Mouse (Mus musculus) left cerebral cortex, postnatal 4 days (tissue): ENCODE data around the gene Atrnl1. TPM values are rescaled to one million over a fixed set of nuclear protein-coding genes. Genes with fewer than 3 reads are reported as not detected.

ENCODE experiments used
- DNase-seq: peaks from one replicate; pipeline ENCODE4 v3.0.0-alpha.2; 2022
- intact Hi-C: fragments of 180-260 bp; cut with DNase I; formaldehyde crosslinking; loops from one replicate; pipeline ENCODE4 v1.15.1; 2025
- total RNA-seq, 2 experiments: library from RNA; stranded (reverse); gene quantifications; 2 replicates each; pipeline ENCODE4 v1.2.3; 2021

Atrnl1 gene
- total RNA-seq, 2 experiments from 2014 or later, result 79.5 to 86.2 TPM

DNA sequence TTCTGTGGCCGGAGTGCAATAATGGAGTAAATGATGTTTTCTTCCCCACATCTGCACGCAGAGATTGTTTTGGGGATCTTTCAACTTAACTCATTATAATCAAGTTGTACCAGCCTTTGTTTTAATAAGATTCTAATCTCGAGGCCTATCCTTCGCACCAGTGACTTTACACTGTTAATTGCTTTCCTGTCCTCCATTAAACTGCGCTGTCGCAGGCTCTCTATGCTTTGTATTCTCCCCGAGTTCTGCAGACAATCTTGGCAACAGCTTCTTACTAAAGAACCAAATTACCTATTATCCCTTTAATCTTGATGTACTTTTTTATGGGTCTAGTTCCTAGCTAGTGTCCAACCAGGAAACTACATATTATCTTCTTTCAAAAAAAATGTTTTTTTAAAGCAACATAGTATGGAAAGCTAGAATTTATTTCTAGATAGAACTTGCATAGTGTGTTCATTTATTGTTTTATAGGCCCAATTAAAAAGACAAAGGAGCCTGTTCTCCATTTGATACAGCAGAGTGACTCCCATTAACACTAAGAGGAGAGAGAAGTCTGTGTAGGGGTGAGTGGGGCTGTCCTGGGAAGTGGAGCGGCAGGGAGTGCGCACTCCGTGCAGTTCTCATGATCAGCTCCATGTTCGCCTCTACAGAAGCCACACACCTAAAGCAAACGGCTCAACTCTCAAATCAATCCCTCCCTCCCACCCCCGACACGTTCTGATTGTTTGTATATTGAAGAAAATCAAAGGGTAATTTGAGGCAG is 484.1 kb downstream of the Atrnl1 start:
- intact Hi-C loops, result no loop called here
- DNase-seq, result no peak

GRCm38 (mm10) chr19:58095776-58096175 is 484.9 kb downstream of the Atrnl1 start:
- DNase-seq, result no peak
- intact Hi-C loops, result no loop called here

- DNase-seq, result no peak
- intact Hi-C loops, result no loop called here
Observed at GRCm38 (mm10) chr19:58097195-58097594, 486.4 kb downstream of the Atrnl1 start.

DNA sequence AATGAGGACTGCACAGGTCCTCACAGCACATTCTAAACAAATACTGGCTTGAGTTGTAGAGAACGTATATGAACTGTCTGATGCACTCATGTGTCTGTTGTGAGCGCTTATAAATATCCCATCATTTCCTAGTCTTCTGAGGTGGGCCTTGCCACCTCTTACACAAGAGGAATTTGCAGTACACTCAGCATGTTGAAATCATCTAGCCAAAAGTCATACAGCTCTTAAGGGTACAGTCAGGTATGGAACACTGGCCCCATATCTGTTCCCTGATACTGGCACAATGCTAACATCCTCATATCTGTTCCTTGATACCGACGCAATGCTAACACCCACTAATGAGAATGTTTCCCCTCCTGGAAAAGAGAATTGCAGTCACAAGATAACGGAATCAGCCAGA is 488.7 kb downstream of the Atrnl1 start:
- intact Hi-C loops, result no loop called here
- DNase-seq, result no peak

DNA sequence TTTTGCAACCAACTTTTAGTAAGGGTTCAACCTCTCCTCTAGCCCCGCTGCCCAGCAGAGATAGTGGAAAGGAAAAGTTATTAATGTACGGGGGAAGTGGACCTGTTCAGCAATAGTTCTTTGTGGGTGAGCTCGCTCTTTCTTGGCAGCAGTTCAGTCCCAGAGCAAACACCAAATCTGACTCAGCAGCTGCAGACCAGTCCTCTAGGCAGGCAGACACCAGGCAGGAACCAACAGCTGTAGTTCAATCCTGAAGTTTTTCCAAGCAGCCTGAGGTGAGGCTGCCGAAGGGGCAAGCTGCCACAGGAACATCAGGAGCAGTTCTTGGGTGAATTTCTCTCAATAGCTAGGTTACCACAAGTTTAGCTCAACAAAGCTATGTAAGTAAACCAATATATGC is 489.5 kb downstream of the Atrnl1 start:
- intact Hi-C loops, result no loop called here
- DNase-seq, result no peak

- intact Hi-C loops, result no loop called here
- no peak for DNase-seq
Observed at GRCm38 (mm10) chr19:58104544-58104943, 493.7 kb downstream of the Atrnl1 start.

DNA sequence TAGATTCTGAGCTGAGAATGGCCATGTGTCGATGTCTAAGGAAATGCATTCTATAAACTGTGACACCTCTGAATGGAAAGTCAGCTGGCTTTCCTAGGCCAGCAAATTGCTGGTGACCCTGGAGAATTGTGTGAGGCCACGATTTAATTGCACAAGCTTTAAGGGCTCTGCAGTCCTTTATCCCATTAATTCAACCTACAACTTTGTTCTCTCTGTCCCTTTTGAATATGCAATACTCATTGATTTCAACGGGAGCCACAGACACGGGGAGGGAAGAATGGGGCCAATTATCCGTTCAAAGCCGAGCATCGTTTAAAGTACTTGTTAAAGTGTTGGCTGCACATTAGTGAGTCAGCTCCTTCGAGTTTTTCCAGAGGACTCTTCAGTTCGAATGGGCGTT is 496.8 kb downstream of the Atrnl1 start:
- no peak for DNase-seq
- intact Hi-C loops, result no loop called here

DNA sequence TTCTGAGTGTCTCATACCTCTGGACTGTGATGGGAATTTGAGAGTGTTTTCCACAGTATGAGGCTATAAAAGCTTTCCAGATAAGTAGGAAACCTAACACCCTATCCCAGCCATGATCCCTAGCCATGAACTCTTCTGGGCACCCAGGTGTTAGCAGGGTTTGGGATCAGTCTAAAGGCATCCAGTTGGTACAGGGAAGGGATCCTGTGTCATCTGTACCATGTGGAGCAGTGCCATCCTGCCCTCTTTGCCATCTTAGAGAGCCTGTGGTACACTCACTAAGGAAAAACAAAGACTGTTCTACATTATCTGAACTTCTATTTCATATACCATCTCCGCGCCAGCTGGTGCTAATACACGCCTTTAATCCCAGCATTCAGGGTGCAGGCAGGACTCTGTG is 499.7 kb downstream of the Atrnl1 start:
- intact Hi-C loops, result no loop called here
- DNase-seq, result no peak

GRCm38 (mm10) chr19:58111291-58111690 is 500.5 kb downstream of the Atrnl1 start:
- intact Hi-C loops, result no loop called here
- no peak for DNase-seq

- intact Hi-C loops, result no loop called here
- no peak for DNase-seq
Observed at GRCm38 (mm10) chr19:58112151-58112550, 501.3 kb downstream of the Atrnl1 start.

GRCm38 (mm10) chr19:58113092-58113731 is 502.4 kb downstream of the Atrnl1 start:
- intact Hi-C loops, result no loop called here
- no peak for DNase-seq

DNA sequence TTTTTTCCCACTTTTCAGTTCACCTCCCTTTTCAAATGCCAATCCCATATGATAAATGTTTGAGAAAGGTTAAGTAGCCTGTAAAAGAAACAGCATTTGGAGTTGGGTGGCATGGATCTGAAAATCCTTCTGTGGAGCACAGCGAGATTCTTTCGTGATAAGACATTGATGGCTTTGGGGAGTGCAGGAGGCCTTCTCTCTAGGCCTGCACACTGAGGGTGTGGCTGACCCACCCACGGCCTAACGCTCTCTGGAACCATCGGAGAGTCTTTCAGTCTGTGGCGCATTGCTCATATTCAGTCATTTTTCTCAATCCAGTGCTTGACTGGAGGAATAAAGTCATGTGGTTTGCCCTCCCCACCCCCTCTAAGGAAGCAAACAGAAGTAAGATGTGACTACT is 506.8 kb downstream of the Atrnl1 start:
- intact Hi-C loops, result no loop called here
- DNase-seq, result no peak

GRCm38 (mm10) chr19:58118141-58118835 is 507.5 kb downstream of the Atrnl1 start:
- peak; percentile 92 for DNase-seq
- intact Hi-C loops, result no loop called here

DNA sequence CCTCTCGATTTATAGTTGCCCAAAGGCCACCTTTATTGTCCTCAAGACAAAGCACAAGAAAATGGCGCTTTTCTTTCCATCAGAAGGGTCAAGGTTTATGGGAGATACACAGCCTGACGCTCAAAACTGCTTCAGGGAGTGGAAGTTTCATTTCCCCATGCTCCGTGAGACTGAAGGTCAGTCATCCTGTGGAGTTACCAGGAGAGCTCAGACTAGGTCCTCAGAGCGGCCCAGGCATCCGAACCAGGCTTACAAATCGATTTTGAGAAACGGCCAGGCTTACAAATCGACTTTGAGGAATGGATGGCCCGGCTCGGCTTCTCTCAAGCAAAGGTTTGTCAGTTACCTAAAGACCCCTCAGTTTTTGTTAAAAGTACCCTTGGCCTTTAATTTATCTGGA is 508.0 kb downstream of the Atrnl1 start:
- intact Hi-C loops, result no loop called here
- no peak for DNase-seq

DNA sequence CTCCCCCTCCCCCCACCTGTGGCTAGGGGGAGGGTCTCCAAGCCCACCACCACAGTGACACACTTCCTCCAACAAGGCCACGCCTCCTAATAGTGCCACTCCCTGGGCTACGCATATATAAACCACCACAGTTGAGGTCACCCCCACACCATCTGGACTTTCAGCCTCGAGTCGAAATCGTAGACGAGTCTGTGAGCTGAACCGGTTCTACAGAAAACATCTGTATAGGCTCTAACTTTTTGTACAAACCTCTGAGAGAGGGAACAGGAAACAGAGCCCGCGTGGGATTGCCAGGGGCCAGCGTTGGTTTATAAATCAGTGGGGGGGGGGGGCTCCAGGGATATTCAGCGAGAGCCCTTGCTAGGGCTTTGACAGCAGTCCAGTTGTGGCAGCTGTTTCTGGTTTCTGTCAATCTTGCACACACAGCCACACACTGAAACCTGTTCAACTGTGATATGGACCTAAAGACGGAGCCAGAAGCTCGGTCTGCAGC is 508.9 kb downstream of the Atrnl1 start:
- no peak for DNase-seq
- intact Hi-C loops, result no loop called here

DNA sequence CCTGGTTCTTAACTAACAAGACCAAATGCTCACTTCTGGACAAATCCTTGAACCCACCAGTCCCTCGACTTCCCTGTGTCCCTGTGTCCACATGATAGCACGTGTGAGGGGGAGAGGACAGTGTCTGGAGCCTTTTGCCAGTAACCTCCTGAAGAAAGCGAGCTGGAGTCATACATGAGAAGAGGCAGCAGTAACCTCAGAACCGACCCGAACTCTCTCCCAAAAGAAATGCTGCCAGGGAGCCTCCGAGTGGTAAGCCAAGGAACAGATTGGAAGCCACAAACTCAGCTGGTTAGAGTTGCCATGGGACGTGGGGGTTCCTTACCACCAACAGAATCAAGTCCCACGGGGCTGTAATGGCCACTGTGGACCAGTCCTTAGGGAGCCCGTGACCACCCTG is 509.8 kb downstream of the Atrnl1 start:
- intact Hi-C loops, result no loop called here
- DNase-seq, result no peak

DNA sequence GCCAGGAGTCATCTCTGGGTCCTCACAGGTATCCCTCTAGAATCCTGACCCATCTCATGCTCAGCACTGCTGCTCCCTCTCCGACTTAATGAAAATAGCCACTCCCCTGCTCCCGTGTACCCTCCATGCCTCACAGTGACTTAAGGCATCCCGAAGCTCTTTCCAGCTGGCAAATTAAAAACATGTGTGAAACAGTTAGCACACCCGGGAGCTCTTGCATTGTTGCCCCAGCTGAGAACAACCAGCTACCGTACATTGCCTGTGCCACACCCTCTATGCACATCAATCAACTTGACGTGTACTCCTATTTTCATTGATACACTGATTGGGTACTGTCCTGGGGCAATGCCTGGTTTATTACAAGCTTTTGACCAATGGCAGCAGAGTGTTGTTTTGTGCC is 510.8 kb downstream of the Atrnl1 start:
- no peak for DNase-seq
- intact Hi-C loops, result no loop called here

DNA sequence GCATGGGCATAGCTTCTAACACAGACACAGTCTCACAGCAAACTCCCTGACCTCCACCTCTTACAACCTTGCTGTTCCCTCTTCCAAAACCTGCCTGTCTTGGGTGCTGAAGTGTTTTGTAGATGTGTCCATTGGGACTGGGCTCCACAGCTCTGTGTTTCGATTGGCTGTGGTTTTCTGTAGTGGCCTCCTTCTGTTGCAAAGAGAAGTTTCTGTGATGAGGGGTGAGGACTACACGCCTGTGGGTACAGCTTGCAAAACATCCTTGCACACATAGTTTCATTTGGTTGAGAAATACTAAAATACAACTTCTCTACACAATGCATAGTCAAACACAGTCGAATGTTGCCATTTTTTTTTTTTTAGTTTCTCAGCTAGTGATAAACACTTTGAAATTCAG is 512.8 kb downstream of the Atrnl1 start:
- intact Hi-C loops, result no loop called here
- no peak for DNase-seq

DNA sequence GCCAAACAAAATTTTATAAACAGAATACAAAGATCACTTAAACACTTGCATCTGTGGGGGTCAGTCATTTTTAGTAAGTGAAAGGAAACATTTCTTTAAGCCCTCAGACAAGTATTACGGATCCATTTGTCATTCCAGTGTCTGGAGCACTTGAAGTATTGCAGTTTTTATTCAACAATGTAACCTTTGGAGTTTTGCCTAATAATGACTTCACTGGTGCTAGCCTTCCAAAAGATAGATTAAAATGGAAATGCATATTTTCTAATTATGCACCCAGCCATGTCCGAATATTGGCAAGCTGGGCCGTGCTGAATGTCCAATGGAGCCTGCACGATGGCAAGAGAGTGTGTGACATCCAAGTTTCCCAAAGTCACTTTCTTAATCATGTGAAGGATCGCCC is 513.7 kb downstream of the Atrnl1 start:
- intact Hi-C loops, result no loop called here
- DNase-seq, result peak; percentile 41

DNA sequence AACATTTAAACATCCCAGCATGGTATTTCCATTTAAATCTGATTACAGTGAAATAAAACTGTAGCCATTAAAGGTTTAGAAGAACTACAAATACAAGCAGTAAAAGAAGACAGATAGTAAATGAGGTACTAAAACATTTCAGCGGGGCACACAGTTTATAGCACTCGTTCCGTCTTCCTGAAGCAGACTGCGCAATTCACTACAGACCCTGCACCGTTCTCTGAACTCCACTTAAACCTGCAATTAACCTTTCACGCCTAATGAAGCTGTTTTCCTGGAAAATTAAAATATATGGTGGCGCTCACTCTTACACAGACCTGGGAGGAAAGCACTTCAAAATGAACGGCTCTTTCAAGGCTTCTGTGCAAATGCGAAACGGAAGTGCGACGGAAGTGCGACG is 514.2 kb downstream of the Atrnl1 start:
- DNase-seq, result no peak
- intact Hi-C loops, result no loop called here

DNA sequence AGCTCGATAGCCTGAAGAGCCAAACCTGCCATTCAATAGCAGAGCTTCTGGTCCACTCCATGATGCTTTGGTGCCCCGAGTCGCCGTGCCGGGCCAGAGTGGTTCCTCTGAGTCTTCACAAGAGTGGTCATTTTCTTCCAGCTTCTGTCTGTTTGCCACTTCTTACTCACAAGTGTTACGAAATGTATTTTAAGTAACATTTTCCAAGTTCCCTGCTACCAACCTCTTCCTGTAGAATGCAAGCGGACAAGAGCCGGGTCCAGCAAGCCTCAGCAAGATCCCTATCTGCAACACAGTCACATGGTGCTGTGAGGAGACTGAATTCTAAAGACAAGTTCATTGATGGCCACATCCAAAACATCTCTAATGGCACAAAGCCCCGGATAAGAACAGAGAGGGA is 521.1 kb downstream of the Atrnl1 start:
- intact Hi-C loops, result no loop called here
- DNase-seq, result no peak
